ENCODE assay signal across 23 mouse cellular contexts in the genomic region with DNA sequence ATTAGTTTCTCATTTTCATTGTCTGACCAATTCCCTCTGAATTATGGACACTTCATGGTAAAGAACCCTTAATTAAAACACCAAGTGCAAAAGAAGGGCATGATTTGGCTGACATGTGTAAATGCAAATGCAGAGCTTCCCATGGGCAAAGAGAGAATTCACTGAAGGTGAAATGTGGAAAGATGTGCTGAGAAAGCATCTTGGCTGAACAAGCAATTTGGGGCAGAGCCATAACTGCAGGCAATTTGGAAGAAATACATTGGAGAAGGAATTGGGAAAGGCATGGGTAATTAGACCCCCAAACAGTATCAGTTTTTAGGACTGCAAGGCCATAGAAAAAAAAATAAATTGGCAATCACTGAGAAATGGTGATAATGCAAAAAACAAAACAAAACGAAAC.
DNase-seq lines count a peak whose midpoint lies in the region; ATAC-seq and TF ChIP-seq lines count a peak whose summit lies in the region.
"Had no signal": no experiment of that assay in that cellular context is flagged by ENCODE, and none has a peak within 500 bp of the region (broad histone marks: within the 10 kb centered on the region; RNA-seq: fewer than 3 reads in every experiment).

No protein-coding gene starts in this region.

- WGBS in forebrain, embryonic 14.5 days = 71% methylated on average over 1 of the region's 1 CpGs
- 88% methylated on average over 1 of the region's 1 CpGs for WGBS in forebrain, embryonic 12.5 days
- WGBS in neural tube, embryonic 14.5 days = 58% methylated on average over 1 of the region's 1 CpGs
- WGBS in neural tube, embryonic 15.5 days = 56% methylated on average over 1 of the region's 1 CpGs

- no peaks in the 10 kb centered on the region for H3K36me3 ChIP-seq in forebrain, embryonic 14.5 days (ENCODE audit: control insufficient read depth, insufficient read depth, low read length)
- H3K36me3 ChIP-seq in forebrain, embryonic 12.5 days (replicated peaks) = no peaks in the 10 kb centered on the region
- H3K36me3 ChIP-seq in neural tube, embryonic 14.5 days (ENCODE audit: control insufficient read depth, insufficient read depth, low read length) = no peaks in the 10 kb centered on the region
- no peaks in the 10 kb centered on the region for H3K36me3 ChIP-seq in neural tube, embryonic 15.5 days
- H3K36me3 ChIP-seq: embryonic facial prominence, embryonic 13.5 days; hindbrain, embryonic 15.5 days; intestine, embryonic 15.5 days had no signal

- intact Hi-C loops in left cerebral cortex, postnatal 4 days (cut with DNase I) = no loop called here
- intact Hi-C loops in left cerebral cortex, adult 2 months (cut with DNase I) = no loop called here

- H3K9me3 ChIP-seq in forebrain, embryonic 14.5 days (replicated peaks; ENCODE audit: control insufficient read depth, low read length) = no peaks in the 10 kb centered on the region
- no peaks in the 10 kb centered on the region for H3K9me3 ChIP-seq in forebrain, embryonic 12.5 days
- no peaks in the 10 kb centered on the region for H3K9me3 ChIP-seq in neural tube, embryonic 14.5 days (ENCODE audit: control insufficient read depth, low read length)
- 0 out of 2 replicates have a peak, but pooled peaks cover 3% of the 10 kb centered on the region for H3K9me3 ChIP-seq in neural tube, embryonic 15.5 days (replicated peaks)
- H3K9me3 ChIP-seq: forebrain, embryonic 13.5 days; hindbrain, embryonic 15.5 days; intestine, embryonic 15.5 days had no signal

- peak; percentile 45 for DNase-seq in forebrain, embryonic 14.5 days (ENCODE audit: low spot score)
- peak; percentile 53 for DNase-seq in left cerebral cortex, postnatal 4 days
- DNase-seq in left cerebral cortex, adult 2 months (ENCODE audit: extremely low spot score in 1 of 2, low spot score in 2 of 2) = no peak
- DNase-seq in neural tube, embryonic 10.5 days (ENCODE audit: extremely low spot score, low spot score) = no peak
- no peak for DNase-seq in spleen, postnatal 36 days (ENCODE audit: low spot score in 2 of 2)
- DNase-seq: adrenal gland, adult 2 months; adrenal gland, postnatal 14 days; cerebellum, adult 18-20 months; cerebellum, adult 9-10 months; forebrain, postnatal 0 days; gastrocnemius, adult 2 months; gastrocnemius, postnatal 14 days; heart, adult 11 months had no signal

- H3K4me3 ChIP-seq in forebrain, embryonic 14.5 days (ENCODE audit: low read depth, low read length) = no peak overlapping the region
- no peak overlapping the region for H3K4me3 ChIP-seq in forebrain, embryonic 12.5 days (replicated peaks)
- no peak overlapping the region for H3K4me3 ChIP-seq in left cerebral cortex, adult 2 months
- no peak overlapping the region for H3K4me3 ChIP-seq in neural tube, embryonic 14.5 days (ENCODE audit: low read depth, low read length)
- H3K4me3 ChIP-seq in neural tube, embryonic 15.5 days (replicated peaks) = no peak overlapping the region
- H3K4me3 ChIP-seq: embryonic facial prominence, embryonic 13.5 days; erythroblast, embryonic 14.5 days; forebrain, embryonic 13.5 days; gastrocnemius, adult 2 months; hindbrain, embryonic 15.5 days; intestine, embryonic 15.5 days had no signal

- no peaks in the 10 kb centered on the region for H3K27me3 ChIP-seq in forebrain, embryonic 14.5 days (replicated peaks; ENCODE audit: control insufficient read depth, insufficient read depth, low read length)
- no peaks in the 10 kb centered on the region for H3K27me3 ChIP-seq in forebrain, embryonic 12.5 days
- no peaks in the 10 kb centered on the region for H3K27me3 ChIP-seq in neural tube, embryonic 14.5 days (ENCODE audit: control insufficient read depth, insufficient read depth, low read length)
- H3K27me3 ChIP-seq in neural tube, embryonic 15.5 days (replicated peaks) = no peaks in the 10 kb centered on the region
- H3K27me3 ChIP-seq: embryonic facial prominence, embryonic 13.5 days; forebrain, embryonic 13.5 days; hindbrain, embryonic 15.5 days; intestine, embryonic 15.5 days had no signal

- H3K27ac ChIP-seq in forebrain, embryonic 14.5 days (ENCODE audit: low read depth, low read length) = no peak overlapping the region
- H3K27ac ChIP-seq in forebrain, embryonic 12.5 days = no peak overlapping the region
- no peak overlapping the region for H3K27ac ChIP-seq in left cerebral cortex, adult 2 months
- H3K27ac ChIP-seq in neural tube, embryonic 14.5 days (ENCODE audit: low read depth, low read length) = no peak overlapping the region
- no peak overlapping the region for H3K27ac ChIP-seq in neural tube, embryonic 15.5 days (replicated peaks)
- H3K27ac ChIP-seq: embryonic facial prominence, embryonic 13.5 days; forebrain, embryonic 13.5 days; gastrocnemius, adult 2 months; hindbrain, embryonic 15.5 days; intestine, embryonic 15.5 days had no signal

- no peaks in the 10 kb centered on the region for H3K4me1 ChIP-seq in forebrain, embryonic 14.5 days (ENCODE audit: control insufficient read depth, insufficient read depth, low read length)
- H3K4me1 ChIP-seq in forebrain, embryonic 12.5 days = no peaks in the 10 kb centered on the region
- no peaks in the 10 kb centered on the region for H3K4me1 ChIP-seq in neural tube, embryonic 14.5 days (ENCODE audit: control insufficient read depth, insufficient read depth, low read length)
- no peaks in the 10 kb centered on the region for H3K4me1 ChIP-seq in neural tube, embryonic 15.5 days
- H3K4me1 ChIP-seq: embryonic facial prominence, embryonic 13.5 days; forebrain, embryonic 13.5 days; hindbrain, embryonic 15.5 days; intestine, embryonic 15.5 days had no signal

- no peak overlapping the region for H3K4me2 ChIP-seq in forebrain, embryonic 14.5 days (ENCODE audit: low read length)
- no peak overlapping the region for H3K4me2 ChIP-seq in forebrain, embryonic 12.5 days
- H3K4me2 ChIP-seq in neural tube, embryonic 14.5 days (ENCODE audit: low read depth, low read length) = no peak overlapping the region
- no peak overlapping the region for H3K4me2 ChIP-seq in neural tube, embryonic 15.5 days
- H3K4me2 ChIP-seq: embryonic facial prominence, embryonic 13.5 days; forebrain, embryonic 13.5 days; heart, embryonic 11.5 days; hindbrain, embryonic 15.5 days; intestine, embryonic 15.5 days had no signal

- no peak for ATAC-seq in forebrain, embryonic 14.5 days
- no peak for ATAC-seq in forebrain, embryonic 12.5 days (ENCODE audit: low FRiP score)
- ATAC-seq in neural tube, embryonic 14.5 days (ENCODE audit: low read depth) = peak; percentile 46; the same call in 1 of the 2 replicates
- 0 out of 2 replicates have a peak, but pooled peaks have one; percentile 31 for ATAC-seq in neural tube, embryonic 15.5 days (ENCODE audit: low FRiP score)
- ATAC-seq: CD4-positive, CD25-positive, alpha-beta regulatory T cell, adult 4 months; forebrain, embryonic 13.5 days; forebrain, postnatal 0 days; intestine, embryonic 15.5 days had no signal

- no peak overlapping the region for H3K9ac ChIP-seq in forebrain, embryonic 14.5 days (ENCODE audit: low read length)
- H3K9ac ChIP-seq in forebrain, embryonic 12.5 days = no peak overlapping the region
- no peak overlapping the region for H3K9ac ChIP-seq in neural tube, embryonic 14.5 days (replicated peaks; ENCODE audit: low read depth, low read length)
- no peak overlapping the region for H3K9ac ChIP-seq in neural tube, embryonic 15.5 days (replicated peaks)
- H3K9ac ChIP-seq: embryonic facial prominence, embryonic 13.5 days; forebrain, embryonic 13.5 days; forebrain, postnatal 0 days; hindbrain, embryonic 15.5 days; intestine, embryonic 15.5 days had no signal

- TF ChIP-seq CTCF in left cerebral cortex, adult 2 months (IDR thresholded peaks at IDR 0.05) = no peak

Comparison
In these comparisons a context has a peak if more than half of its experiments do, and no peak if none do; other contexts are left out.
1. DNase-seq: peak in forebrain, embryonic 14.5 days (single experiment) and left cerebral cortex, postnatal 4 days (single experiment); none in left cerebral cortex, adult 2 months (0 of 2), neural tube, embryonic 10.5 days (single experiment) and spleen, postnatal 36 days (0 of 2).
2. ATAC-seq: peak in neural tube, embryonic 14.5 days (single experiment) and neural tube, embryonic 15.5 days (single experiment); none in forebrain, embryonic 14.5 days (single experiment) and forebrain, embryonic 12.5 days (single experiment).